Mouse (Mus musculus) lung, embryonic 16.5 days (tissue): ENCODE measurements around the gene Fbxo2. TPM values are rescaled to one million over a fixed set of nuclear protein-coding genes. Genes with fewer than 3 reads are reported as not detected.
"Not testable (repeated sequence)": the region's sequence is repeated elsewhere in the genome, so short reads cannot be mapped to it uniquely, and the experiment has no call there.

Experiments
- ATAC-seq: fragments of 200-750 bp; cut with Nextera tagmentation; 2 replicates; pipeline ENCODE4 v1.8.0; 2017; ENCODE audit warnings: low read depth, mild to moderate bottlenecking, moderate library complexity
- H3K27ac ChIP-seq: fragments of 300-500 bp; sonication (generic); 2 replicates; pipeline ENCODE4 v1.5.1; 2014; ENCODE audit warnings: mild to moderate bottlenecking, control low read depth, low read length
- H3K27me3 ChIP-seq: fragments of 300-500 bp; sonication (generic); 2 replicates; pipeline ENCODE4 v1.6.1; 2014; ENCODE audit warnings: low read depth, low read length, mixed read lengths; ENCODE audit not compliant: control insufficient read depth, insufficient read depth
- H3K36me3 ChIP-seq: fragments of 300-500 bp; sonication (generic); 2 replicates; pipeline ENCODE4 v1.6.1; 2014; ENCODE audit warnings: low read length; ENCODE audit not compliant: control insufficient read depth, insufficient read depth
- H3K4me1 ChIP-seq: fragments of 300-500 bp; sonication (generic); replicated peaks from 2 replicates; pipeline ENCODE4 v1.6.1; 2014; ENCODE audit warnings: low read length, mixed read lengths; ENCODE audit not compliant: control insufficient read depth, insufficient read depth
- H3K4me2 ChIP-seq: fragments of 300-500 bp; sonication (generic); 2 replicates; pipeline ENCODE4 v1.6.1; 2014; ENCODE audit warnings: low read depth, low read length, control low read depth
- H3K4me3 ChIP-seq: fragments of 300-500 bp; sonication (generic); 2 replicates; pipeline ENCODE4 v1.5.1; 2014; ENCODE audit warnings: mild to moderate bottlenecking, low read length, control low read depth
- H3K9ac ChIP-seq: fragments of 300-500 bp; sonication (generic); 2 replicates; pipeline ENCODE4 v1.6.1; 2014; ENCODE audit warnings: low read length, control low read depth
- H3K9me3 ChIP-seq: fragments of 300-500 bp; sonication (generic); 2 replicates; pipeline ENCODE4 v1.6.1; 2016; ENCODE audit warnings: low read length; ENCODE audit not compliant: control insufficient read depth
- WGBS: fragments of 180-500 bp; shearing (Covaris S2); extraction: QIAGEN DNeasy Blood & Tissue Kit; methylation state at CpG from one replicate; pipeline ENCODE4 v1.1.7; 2014; 5-methylcytosine and 5-hydroxymethylcytosine counted together
- polyA plus RNA-seq: library from polyadenylated mRNA; unstranded; fragments of >200 nt; fragmentation: Nextera tagmentation; extraction: Ambion mirVana; gene quantifications from 2 replicates; pipeline ENCODE4 v1.2.1, GENCODE M21; 2015

Fbxo2 gene
- polyA plus RNA-seq, 1 experiment from 2014 or later = 0.50 TPM

- Histone ChIP-seq H3K27ac (no peak overlapping the region), H3K9me3 (no peaks in the 10 kb centered on the region), H3K4me3 (no peak overlapping the region), H3K4me2 (no peak overlapping the region), H3K4me1 (no peaks in the 10 kb centered on the region), H3K9ac (no peak overlapping the region), H3K27me3 (no peaks in the 10 kb centered on the region; the same call in 1 of the 2 replicates), H3K36me3 (no peaks in the 10 kb centered on the region)
- WGBS = 40% methylated on average over 7 of the region's 8 CpGs
- ATAC-seq = no peak
Observed at GRCm38 (mm10) chr4:148182363-148182762, 21.9 kb downstream of the Fbxo2 start.

DNA sequence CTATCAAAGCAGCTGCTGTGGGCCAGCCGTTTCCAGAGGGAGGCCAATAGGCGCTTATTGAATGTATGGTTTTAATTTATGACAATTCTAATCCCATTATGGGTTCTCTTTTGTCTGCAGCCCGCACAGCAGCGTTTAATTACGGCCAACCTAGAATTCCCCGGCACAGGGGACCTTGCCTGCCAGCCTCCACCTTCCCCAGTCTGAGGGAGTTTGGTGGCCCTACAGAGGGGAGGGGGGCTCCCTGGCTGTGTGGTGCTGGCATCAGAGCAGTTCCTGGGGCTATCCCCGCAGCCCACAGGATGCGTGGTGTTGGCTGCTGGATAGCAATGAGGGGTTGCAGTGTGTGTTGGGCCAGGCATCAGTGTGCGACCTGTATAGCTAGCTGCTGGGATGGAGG, 24.1 kb downstream of the Fbxo2 start:
- WGBS = 66% methylated on average over 9 of the region's 9 CpGs
- no peak overlapping the region for H3K4me2 ChIP-seq
- H3K27ac ChIP-seq = no peak overlapping the region
- H3K4me3 ChIP-seq = no peak overlapping the region
- no peaks in the 10 kb centered on the region for H3K36me3 ChIP-seq
- no peak overlapping the region for H3K9ac ChIP-seq
- H3K4me1 ChIP-seq = no peaks in the 10 kb centered on the region
- no peak for ATAC-seq
- no peaks in the 10 kb centered on the region for H3K9me3 ChIP-seq
- H3K27me3 ChIP-seq = no peaks in the 10 kb centered on the region; the same call in 1 of the 2 replicates

DNA sequence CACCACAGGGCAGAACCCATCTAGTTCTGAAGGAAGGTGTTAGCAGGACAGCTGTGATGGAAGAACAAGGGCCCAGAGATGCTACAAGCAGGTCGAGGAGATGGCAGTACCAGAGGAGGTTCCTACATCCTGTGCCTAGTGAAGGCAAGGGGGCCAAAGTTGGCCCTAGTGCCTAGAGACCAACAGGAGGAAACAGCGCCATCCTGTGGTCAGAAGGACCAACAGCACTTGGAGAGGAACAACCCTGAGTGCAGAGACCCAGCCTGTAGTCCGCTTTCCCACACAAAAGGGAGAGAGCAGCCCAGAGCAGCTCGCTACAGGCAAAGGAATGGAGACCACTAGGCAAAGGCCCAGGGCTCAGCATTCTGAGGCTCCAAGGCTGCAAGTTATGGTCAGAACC, 25.4 kb downstream of the Fbxo2 start:
- Histone ChIP-seq H3K27ac (no peak overlapping the region), H3K9ac (no peak overlapping the region), H3K4me2 (no peak overlapping the region), H3K4me1 (no peaks in the 10 kb centered on the region), H3K9me3 (no peaks in the 10 kb centered on the region), H3K36me3 (no peaks in the 10 kb centered on the region), H3K4me3 (no peak overlapping the region), H3K27me3 (no peaks in the 10 kb centered on the region; the same call in 1 of the 2 replicates)
- 57% methylated on average over 4 of the region's 4 CpGs for WGBS
- no peak for ATAC-seq

DNA sequence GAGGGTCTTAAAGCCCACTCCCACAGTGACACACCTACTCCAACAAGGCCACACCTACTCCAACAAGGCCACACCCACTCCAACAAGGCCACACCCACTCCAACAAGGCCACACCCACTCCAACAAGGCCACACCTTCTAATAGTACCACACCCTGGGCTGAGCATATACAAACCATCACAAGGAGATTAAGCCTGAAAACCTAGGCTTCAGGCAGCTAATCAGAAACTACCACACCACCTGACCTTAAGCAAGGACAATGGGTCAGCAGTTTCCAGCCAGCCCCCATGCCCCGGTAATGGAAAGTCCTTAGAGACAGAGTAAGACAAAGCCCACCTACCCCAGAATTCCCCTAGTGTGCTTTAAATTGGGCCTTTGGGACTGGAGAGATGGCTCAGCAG, 28.3 kb downstream of the Fbxo2 start:
- H3K27me3 ChIP-seq, H3K36me3 ChIP-seq, H3K4me2 ChIP-seq, H3K9me3 ChIP-seq, H3K4me3 ChIP-seq, ATAC-seq, H3K9ac ChIP-seq, H3K4me1 ChIP-seq, H3K27ac ChIP-seq: not testable (repeated sequence)
- WGBS = 92% methylated on average over 1 of the region's 1 CpGs

DNA sequence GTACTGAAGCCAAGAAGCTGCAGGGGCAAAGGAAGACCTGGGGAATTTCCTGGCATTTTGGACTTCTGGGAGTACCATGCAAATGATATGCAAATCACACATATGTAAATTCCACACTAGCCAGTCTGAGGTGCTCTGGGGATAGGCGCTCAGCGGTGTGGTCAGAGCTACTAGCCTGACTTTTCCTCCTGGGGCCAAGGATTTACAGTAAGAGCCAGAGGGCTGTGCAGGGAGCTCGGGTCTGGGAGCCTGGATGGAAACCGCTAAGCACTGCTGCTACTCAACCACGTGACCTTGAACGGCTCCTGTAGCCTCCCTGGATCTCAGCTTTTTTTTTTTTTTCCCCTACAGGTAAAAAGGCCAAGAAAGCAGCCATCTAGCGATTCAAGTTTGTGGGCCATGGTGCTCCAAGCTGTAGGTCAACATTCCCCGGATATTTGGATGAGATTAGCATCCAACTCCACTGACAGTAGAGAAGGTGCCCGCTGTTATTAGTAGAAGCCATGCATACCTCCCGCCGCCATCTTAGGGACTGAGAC, 32.4 kb downstream of the Fbxo2 start:
- WGBS = 25% methylated on average over 11 of the region's 11 CpGs
- no peaks in the 10 kb centered on the region for H3K36me3 ChIP-seq
- H3K4me2 ChIP-seq = no peak overlapping the region
- no peak overlapping the region for H3K4me3 ChIP-seq
- no peak for ATAC-seq
- H3K9ac ChIP-seq = no peak overlapping the region
- no peak overlapping the region for H3K27ac ChIP-seq
- H3K4me1 ChIP-seq = no peaks in the 10 kb centered on the region
- H3K27me3 ChIP-seq = no peaks in the 10 kb centered on the region
- H3K9me3 ChIP-seq = no peaks in the 10 kb centered on the region

GRCm38 (mm10) chr4:148194400-148194799, 34.0 kb downstream of the Fbxo2 start:
- no peaks in the 10 kb centered on the region for H3K9me3 ChIP-seq
- H3K4me2 ChIP-seq = no peak overlapping the region
- no peak overlapping the region for H3K4me3 ChIP-seq
- no peaks in the 10 kb centered on the region for H3K27me3 ChIP-seq
- H3K9ac ChIP-seq = no peak overlapping the region
- H3K4me1 ChIP-seq = no peaks in the 10 kb centered on the region
- H3K27ac ChIP-seq = no peak overlapping the region
- no peaks in the 10 kb centered on the region for H3K36me3 ChIP-seq
- ATAC-seq = no peak

DNA sequence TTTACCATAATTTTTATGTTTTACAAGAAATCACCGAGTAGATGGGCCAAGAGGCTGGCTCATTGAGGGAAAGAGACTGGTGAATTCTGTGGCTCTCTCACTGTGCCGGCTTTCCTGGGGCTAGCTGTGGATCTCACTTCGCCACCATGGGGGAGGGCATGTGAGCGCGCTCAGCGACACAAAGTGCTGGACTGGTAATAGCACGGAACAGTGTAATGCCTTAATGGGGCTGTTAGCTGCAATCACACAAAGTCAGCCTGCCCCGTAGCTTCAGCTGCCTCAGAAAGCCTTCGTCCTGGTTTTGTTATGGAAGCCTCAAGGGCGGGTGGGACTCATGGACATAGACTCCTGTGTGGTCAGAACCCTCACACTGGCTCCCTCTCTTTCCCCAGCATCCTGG, 38.3 kb downstream of the Fbxo2 start:
- Histone ChIP-seq H3K36me3 (no peaks in the 10 kb centered on the region), H3K27me3 (no peaks in the 10 kb centered on the region), H3K9me3 (no peaks in the 10 kb centered on the region), H3K4me2 (no peak overlapping the region), H3K27ac (no peak overlapping the region), H3K9ac (no peak overlapping the region), H3K4me1 (no peaks in the 10 kb centered on the region), H3K4me3 (no peak overlapping the region)
- no peak for ATAC-seq
- 62% methylated on average over 10 of the region's 10 CpGs for WGBS

DNA sequence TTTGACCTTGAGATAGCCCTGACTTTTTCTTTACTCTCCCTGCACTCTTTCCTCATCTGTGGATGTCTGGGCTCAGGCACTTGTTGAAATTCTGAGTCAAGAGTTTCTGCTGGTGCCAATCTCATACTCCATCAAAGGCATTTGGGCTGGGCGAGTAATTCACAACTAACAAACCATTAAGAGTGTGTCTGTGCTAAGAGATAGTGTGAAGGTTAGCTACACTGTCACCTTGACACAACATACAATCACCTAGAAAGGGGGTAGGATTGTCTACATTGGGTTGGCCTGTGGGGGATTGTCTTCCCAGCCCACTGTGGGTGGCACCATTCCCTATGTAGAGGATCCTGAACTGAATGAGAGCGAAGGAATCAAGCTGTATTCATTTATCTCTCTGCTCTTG, 43.1 kb downstream of the Fbxo2 start:
- Histone ChIP-seq H3K36me3 (no peaks in the 10 kb centered on the region), H3K27ac (no peak overlapping the region), H3K27me3 (no peaks in the 10 kb centered on the region), H3K4me3 (no peak overlapping the region), H3K4me1 (no peaks in the 10 kb centered on the region), H3K9ac (no peak overlapping the region), H3K9me3 (no peaks in the 10 kb centered on the region), H3K4me2 (no peak overlapping the region)
- 77% methylated on average over 2 of the region's 2 CpGs for WGBS
- ATAC-seq = no peak

GRCm38 (mm10) chr4:148204061-148204872, 43.8 kb downstream of the Fbxo2 start:
- Histone ChIP-seq H3K9me3 (no peaks in the 10 kb centered on the region), H3K36me3 (no peaks in the 10 kb centered on the region), H3K27ac (no peak overlapping the region), H3K4me2 (no peak overlapping the region), H3K4me3 (no peak overlapping the region), H3K9ac (no peak overlapping the region), H3K27me3 (no peaks in the 10 kb centered on the region), H3K4me1 (no peaks in the 10 kb centered on the region)
- 49% methylated on average over 15 of the region's 15 CpGs for WGBS
- ATAC-seq = no peak
